Mouse (Mus musculus): ENCODE measurements around the gene Gm3238.
"Not testable (repeated sequence)": the region's sequence is repeated elsewhere in the genome, so short reads cannot be mapped to it uniquely, and the experiment has no call there.

The Gm3238 gene

GRCm38 (mm10) chr10:77741924-77742688 is 29.0 kb downstream of the Gm3238 start, which contains the start of gene Gm18596:
Gene Gm18596, minus strand, starts transcription at chr10:77742638.
- DNase-seq (ENCODE audit: low read depth): not testable (repeated sequence)

GRCm38 (mm10) chr10:77738929-77739328 is 32.2 kb downstream of the Gm3238 start:
- no peak for DNase-seq (ENCODE audit: low read depth)

GRCm38 (mm10) chr10:77735928-77736327 is 35.2 kb downstream of the Gm3238 start:
- DNase-seq (ENCODE audit: low read depth): no peak

GRCm38 (mm10) chr10:77729241-77729640 is 41.9 kb downstream of the Gm3238 start:
- DNase-seq (ENCODE audit: low read depth): no peak

GRCm38 (mm10) chr10:77728280-77728679 is 42.8 kb downstream of the Gm3238 start:
- no peak for DNase-seq (ENCODE audit: low read depth)

- no peak for DNase-seq (ENCODE audit: low read depth)
These were observed 44.9 kb downstream of the Gm3238 start, which contains the start of gene Gm10100 for GRCm38 (mm10) chr10:77726186-77726585. Gene Gm10100, plus strand, starts transcription at chr10:77726486.

GRCm38 (mm10) chr10:77724855-77725254 is 46.3 kb downstream of the Gm3238 start:
- DNase-seq (ENCODE audit: low read depth): no peak

All from c-Kit-positive CD71-negative TER-119-negative erythroid progenitor cells, embryonic 14.5 days (primary cell).